Mouse (Mus musculus): Measurements from ENCODE around the gene Cyp2e1. TPM values are rescaled to one million over a fixed set of nuclear protein-coding genes. Genes with fewer than 3 reads are reported as not detected.
A peak's percentile ranks its signal among the peaks of the same experiment; 100 is the strongest.
"Not testable (repeated sequence)": the region's sequence is repeated elsewhere in the genome, so short reads cannot be mapped to it uniquely, and the experiment has no call there.

Gene Cyp2e1
- under 1 TPM; 0.24 to 0.47 TPM for total RNA-seq (2021)

DNA sequence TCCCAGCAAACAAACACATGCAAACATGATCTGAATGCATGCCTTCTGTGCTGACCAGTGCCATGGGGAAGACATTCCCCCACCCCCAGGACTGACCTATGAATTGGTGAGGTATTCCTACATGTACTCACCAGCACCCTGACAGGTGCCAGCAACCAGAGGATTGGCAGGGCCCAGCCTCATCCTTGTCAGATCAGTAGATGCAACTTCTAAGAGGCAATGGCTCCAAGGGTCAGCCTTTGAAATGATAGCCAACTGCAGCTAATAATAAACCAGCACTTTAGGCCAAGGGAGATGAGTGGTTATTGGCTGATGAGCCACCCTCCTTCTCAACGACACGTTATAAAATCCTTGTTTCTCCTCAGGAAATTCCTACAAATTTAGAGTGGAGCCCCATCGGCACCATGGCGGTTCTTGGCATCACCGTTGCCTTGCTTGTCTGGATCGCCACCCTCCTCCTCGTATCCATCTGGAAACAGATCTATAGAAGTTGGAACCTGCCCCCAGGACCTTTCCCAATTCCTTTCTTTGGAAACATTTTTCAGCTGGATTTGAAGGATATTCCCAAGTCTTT, at the start of gene Cyp2e1:
TSS of gene Cyp2e1 (plus strand) at position 293 of the 574 bp plus-strand sequence.
- no peak for DNase-seq

DNA sequence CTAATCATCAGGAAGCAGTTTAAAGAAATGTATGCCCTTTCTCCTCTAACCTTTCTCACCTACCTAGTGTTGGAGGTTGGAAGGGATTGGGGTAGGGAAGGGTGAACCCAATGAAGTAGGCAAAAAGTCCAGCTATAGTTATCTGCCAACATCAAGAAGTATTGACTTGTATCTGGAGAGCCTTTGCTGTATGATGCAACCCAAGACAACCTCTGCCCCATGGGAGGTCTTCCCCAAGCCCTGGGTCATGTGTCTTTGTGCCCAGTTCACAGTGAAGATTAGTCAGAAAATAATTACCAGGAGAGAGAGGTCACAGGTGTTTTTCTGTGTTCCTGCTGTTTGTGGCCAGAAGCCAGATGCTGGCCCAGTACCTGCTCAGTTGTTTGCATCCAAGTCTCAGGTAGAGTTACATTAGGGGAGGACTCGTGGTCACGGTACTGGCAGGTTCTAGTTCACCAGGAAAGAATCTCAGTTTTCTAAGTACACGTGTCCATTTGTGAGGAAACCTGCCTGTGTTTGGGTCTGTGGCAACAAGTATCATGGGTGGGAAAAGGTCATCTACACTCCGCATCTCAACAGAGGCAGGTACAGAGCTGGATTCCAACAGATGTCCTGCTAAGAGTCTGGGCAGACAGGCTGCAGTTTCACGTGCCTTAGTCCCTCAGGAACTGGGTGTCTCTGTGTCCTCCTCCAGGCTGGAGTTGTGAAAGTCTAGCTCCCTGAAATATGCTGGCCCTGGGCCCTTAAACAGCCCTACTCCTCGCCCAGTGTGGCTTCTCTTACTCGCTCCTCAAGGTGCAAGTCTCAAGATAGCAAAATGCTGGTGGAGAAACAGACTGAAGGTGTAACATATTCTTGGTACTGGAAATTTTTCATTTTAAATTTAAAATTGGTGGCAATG, 46.1 kb upstream of the Cyp2e1 start:
- intact Hi-C loops (cut with DNase I) = no loop called here
- DNase-seq = no peak

More for the DNA sequence above, at the start of gene Cyp2e1:
- intact Hi-C loops (cut with DNase I) = no loop called here

DNA sequence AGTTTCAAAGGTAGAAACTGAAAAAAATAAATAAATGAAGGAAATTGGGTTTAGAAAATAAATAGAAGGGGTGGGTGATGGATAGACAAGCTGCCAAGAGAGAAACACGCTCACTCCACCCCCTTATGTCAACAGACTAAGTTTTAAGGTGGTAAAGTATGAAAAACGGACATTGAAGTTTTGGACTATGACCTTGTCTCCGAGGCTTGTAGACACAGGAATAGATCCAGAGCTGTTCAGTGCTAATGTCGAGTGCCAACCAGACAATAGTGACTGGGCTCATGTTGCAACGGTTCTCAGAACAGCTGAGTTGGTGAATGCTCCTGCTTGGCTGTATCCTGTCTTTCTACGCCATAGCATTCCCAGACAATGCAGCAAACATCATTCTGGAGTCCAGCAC, 42.4 kb upstream of the Cyp2e1 start:
- intact Hi-C loops (cut with DNase I) = no loop called here

DNA sequence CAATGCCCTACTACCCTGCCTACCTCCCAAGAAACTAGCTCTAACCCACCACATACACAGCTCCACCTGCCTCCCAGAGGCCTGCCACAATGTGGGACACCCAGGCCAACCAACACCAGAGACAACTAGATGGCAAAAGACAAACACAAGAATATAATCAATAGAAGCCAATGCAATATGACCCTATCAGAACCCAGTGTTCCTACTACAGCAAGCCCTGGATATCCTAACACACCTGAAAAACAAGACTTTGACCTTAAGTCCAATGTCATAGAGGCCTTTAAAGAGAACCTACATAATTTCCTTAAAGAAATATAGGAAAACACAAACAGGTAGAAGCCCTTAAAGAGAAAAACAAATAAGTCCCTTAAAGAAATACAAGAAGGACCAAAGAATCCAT, 38.0 kb upstream of the Cyp2e1 start:
- DNase-seq = no peak
- intact Hi-C loops (cut with DNase I) = no loop called here

More for the DNA sequence above, 42.4 kb upstream of the Cyp2e1 start:
- no peak for DNase-seq

DNA sequence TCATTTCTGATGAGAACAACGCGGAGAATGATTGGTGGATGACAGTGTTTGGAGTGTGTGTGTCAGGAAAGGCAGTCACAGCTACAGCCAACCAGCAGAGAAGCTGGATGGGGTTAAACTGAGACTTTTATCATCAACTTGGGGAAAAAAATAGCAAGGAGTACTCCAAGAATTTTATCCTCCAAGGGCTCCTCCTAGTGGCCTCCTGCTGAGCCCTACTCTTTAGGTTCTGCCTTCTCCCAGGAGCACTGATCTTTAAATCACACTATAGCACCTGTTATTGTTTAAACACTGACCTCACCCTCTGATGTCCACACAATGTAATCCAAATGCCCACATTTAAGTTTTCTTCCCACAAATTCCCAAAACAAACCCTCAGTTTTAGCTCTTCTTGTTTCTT, 30.4 kb upstream of the Cyp2e1 start:
- no peak for DNase-seq
- intact Hi-C loops (cut with DNase I) = no loop called here

DNA sequence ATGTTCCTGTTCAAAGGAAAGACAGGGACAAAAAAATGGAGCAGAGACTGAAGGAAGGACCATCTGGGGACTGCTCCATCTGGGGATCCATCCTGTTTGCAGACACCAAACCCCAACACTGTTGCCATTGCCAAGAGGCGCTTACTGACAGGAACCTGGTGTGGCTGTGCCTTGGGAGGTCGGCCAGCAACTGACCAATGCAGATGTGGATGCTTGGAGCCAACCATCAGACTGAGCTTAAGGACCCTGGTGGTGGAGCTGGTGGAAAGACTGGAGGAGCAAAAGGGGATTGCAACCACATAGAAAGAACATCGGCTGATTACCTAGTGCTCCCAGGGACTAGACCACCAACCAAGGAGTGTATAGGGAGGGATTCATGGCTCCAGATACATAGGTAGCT, 16.1 kb upstream of the Cyp2e1 start:
- intact Hi-C loops (cut with DNase I) = no loop called here
- DNase-seq = no peak

GRCm38 (mm10) chr7:140748116-140748826, 15.3 kb upstream of the Cyp2e1 start:
- intact Hi-C loops (cut with DNase I) = no loop called here

GRCm38 (mm10) chr7:140748827-140749160, 14.7 kb upstream of the Cyp2e1 start:
- intact Hi-C loops (cut with DNase I) = no loop called here
- DNase-seq = no peak

More at GRCm38 (mm10) chr7:140748116-140748826, 15.3 kb upstream of the Cyp2e1 start:
- DNase-seq = no peak

DNA sequence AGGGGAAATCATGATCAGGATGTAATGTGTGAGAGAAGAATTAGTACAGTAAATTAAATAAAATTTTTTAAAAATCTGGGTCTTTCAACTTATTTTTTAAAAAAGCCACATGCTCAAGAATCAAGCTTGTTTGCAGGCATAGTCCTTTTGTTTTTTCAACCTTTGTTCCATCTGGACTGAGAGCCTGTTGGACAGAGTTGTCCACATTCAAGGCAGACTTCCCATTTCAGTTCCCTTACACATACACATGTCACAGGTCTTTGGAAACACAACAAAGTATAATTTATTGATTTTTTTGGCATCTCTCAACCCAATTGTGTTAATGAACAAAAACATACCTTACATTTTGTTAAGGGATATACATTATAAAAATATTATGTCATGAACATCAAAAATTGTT, 9.0 kb upstream of the Cyp2e1 start:
- intact Hi-C loops (cut with DNase I) = no loop called here

DNA sequence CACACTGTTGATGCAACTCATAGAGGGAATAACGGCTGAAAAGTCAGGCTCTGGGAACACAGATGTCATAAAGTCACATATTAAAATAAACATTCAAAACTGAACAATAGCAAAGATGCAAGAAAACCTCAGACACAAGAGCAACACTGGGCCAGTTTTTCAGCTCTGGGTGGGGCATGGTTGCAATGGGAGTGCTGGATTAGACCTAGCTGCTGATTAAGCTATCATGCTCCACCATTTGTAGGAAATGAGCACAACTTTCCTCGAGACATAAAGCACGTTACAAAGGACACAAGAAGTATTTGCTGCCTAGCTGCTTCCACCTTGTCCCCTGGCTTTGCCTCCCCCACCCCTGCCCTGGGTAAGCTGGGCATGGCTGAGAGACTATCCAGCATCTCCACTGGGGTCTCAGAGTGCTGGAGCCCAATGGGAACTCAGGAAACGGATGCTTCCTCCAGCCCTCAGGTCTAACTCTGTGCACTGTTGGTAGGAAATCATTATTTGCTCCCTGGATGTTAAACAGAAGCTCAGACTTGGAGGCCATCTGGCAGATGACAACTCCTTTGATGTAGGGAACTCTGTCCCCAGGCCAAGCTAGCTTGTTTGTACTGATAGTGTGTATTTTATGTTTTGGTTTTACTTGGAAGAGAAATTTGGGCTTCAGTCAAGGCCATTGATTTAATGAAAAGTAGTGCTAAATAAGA, 7.2 kb upstream of the Cyp2e1 start:
- intact Hi-C loops (cut with DNase I) = no loop called here
- DNase-seq = peak; percentile 7 to 11

More for the DNA sequence above, 9.0 kb upstream of the Cyp2e1 start:
- no peak for DNase-seq

GRCm38 (mm10) chr7:140760647-140761046, 2.9 kb upstream of the Cyp2e1 start:
- DNase-seq = no peak
- intact Hi-C loops (cut with DNase I) = no loop called here

DNA sequence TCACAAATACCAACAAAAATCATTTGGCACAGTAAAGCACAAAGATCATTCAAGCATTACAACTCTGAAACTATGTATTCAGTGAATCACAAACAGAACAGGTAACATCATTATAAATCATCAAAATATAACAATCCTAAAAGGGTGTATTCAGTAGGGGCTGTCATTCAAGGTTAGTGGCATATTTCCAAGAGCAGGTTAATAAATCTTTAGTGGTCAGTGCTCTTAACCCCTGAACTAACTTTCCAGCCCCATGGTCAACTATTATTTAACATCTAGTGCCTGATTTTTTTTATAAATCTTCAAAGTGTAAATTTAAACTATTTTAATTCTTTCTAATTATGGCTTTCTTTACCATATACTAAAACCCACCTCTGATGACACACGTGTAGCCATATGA, 1.9 kb downstream of the Cyp2e1 start:
- intact Hi-C loops (cut with DNase I); DNase-seq: not testable (repeated sequence)

GRCm38 (mm10) chr7:140765888-140766739, 2.6 kb downstream of the Cyp2e1 start:
- intact Hi-C loops (cut with DNase I) = no loop called here
- no peak for DNase-seq

DNA sequence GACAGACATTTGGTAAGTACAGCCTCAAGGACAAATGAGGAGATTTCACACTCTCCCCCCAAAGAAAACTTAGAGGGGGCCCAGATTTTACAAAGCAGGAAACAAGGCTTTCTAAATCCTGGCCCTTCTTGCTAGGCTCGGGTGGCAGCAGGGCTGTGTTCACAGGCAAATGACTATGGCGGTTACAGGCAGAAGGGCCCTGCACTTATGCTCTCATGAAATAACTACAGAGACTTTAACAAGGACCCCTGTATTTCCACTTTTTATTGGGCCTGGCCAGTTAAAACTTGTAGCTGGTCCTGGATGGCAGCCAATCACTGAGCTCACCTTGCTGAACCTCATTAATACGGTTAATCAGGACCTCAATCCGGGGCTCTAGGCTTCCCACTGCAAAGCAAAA, 17.0 kb downstream of the Cyp2e1 start:
- intact Hi-C loops (cut with DNase I) = no loop called here
- DNase-seq = no peak

- DNase-seq = no peak
- intact Hi-C loops (cut with DNase I) = no loop called here
Measured at GRCm38 (mm10) chr7:140787406-140788052, 24.0 kb downstream of the Cyp2e1 start, which contains the start of gene Syce1. Syce1 (minus strand) TSS chr7:140787852.

- intact Hi-C loops (cut with DNase I) = no loop called here
- DNase-seq = no peak
Measured at GRCm38 (mm10) chr7:140788053-140788435, 24.5 kb downstream of the Cyp2e1 start.

GRCm38 (mm10) chr7:140793541-140793940, 30.0 kb downstream of the Cyp2e1 start:
- intact Hi-C loops (cut with DNase I) = no loop called here
- no peak for DNase-seq

- intact Hi-C loops (cut with DNase I) = no loop called here
- DNase-seq = no peak
Measured at GRCm38 (mm10) chr7:140797619-140798018, 34.1 kb downstream of the Cyp2e1 start.

DNA sequence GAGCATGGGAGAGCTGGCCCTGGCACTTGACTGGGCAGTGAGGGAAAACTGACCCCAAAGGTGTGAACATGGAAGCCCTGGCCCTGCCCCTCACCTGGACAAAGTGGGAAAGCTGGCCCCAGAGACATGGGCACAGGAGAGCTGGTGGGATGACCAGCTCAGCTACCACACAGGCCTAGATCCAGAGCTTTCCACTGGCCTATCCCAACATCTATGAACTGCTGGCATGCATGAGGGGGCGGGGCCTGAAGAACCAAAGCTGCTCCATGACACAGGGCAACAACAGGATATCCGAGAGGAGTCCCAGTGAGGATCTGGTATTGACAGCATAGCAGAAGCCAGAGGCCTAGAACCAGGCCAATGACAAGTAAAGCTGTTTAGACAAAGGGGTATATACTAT, 34.7 kb downstream of the Cyp2e1 start:
- intact Hi-C loops (cut with DNase I) = no loop called here
- DNase-seq = no peak
